Mouse (Mus musculus): ENCODE data around the gene Lamp3.
A peak's percentile ranks its signal among the peaks of the same experiment; 100 is the strongest.
"Not testable (repeated sequence)": the region's sequence is repeated elsewhere in the genome, so short reads cannot be mapped to it uniquely, and the experiment has no call there.

Lamp3 gene

GRCm38 (mm10) chr16:19706216-19706615 is at the start of gene Lamp3:
TSS of gene Lamp3 (minus strand) at chr16:19706375.
- no peak for DNase-seq (ENCODE audit: low read depth, low spot score)

GRCm38 (mm10) chr16:19732896-19733295 is 26.7 kb upstream of the Lamp3 start:
- peak; percentile 68 for DNase-seq (ENCODE audit: low read depth, low spot score)

GRCm38 (mm10) chr16:19724139-19724538 is 18.0 kb upstream of the Lamp3 start:
- peak; percentile 9 for DNase-seq (ENCODE audit: low read depth, low spot score)

- DNase-seq (ENCODE audit: low read depth, low spot score), result peak; percentile 25
Observed at GRCm38 (mm10) chr16:19720959-19721358, 14.8 kb upstream of the Lamp3 start.

GRCm38 (mm10) chr16:19707381-19707780 is 1.2 kb upstream of the Lamp3 start:
- no peak for DNase-seq (ENCODE audit: low read depth, low spot score)

- DNase-seq (ENCODE audit: low read depth, low spot score), result no peak
Observed at GRCm38 (mm10) chr16:19699207-19699606, 7.0 kb downstream of the Lamp3 start.

- no peak for DNase-seq (ENCODE audit: low read depth, low spot score)
Observed at GRCm38 (mm10) chr16:19670768-19671357, 35.3 kb downstream of the Lamp3 start.

GRCm38 (mm10) chr16:19666312-19666711 is 39.9 kb downstream of the Lamp3 start:
- DNase-seq (ENCODE audit: low read depth, low spot score), result peak; percentile 30

GRCm38 (mm10) chr16:19629816-19630215 is 76.4 kb downstream of the Lamp3 start, which contains the start of gene Olfr171:
TSS of gene Olfr171 (minus strand) at chr16:19629916.
- DNase-seq (ENCODE audit: low read depth, low spot score), result no peak

- not testable (repeated sequence) for DNase-seq (ENCODE audit: low read depth, low spot score)
Observed at GRCm38 (mm10) chr16:19611782-19612181, 94.4 kb downstream of the Lamp3 start, which contains the start of gene Olfr170. TSS of gene Olfr170 (minus strand) at chr16:19611882.

Measured in A20 (cell line).